Mouse (Mus musculus) limb, embryonic 13.5 days (tissue): ENCODE measurements around the gene Flnc. TPM values are rescaled to one million over a fixed set of nuclear protein-coding genes. Genes with fewer than 3 reads are reported as not detected.
"Not testable (repeated sequence)": the region's sequence is repeated elsewhere in the genome, so short reads cannot be mapped to it uniquely, and the experiment has no call there.

Source experiments
- ATAC-seq: fragments of 200-750 bp; cut with Nextera tagmentation; 2 replicates; pipeline ENCODE4 v1.8.0; 2017; ENCODE audit warnings: low read depth, moderate number of reproducible peaks, moderate TSS enrichment; ENCODE audit not compliant: low FRiP score
- H3K27ac ChIP-seq: fragments of 300-500 bp; sonication (generic); 2 replicates; pipeline ENCODE4 v1.5.1; 2015; ENCODE audit warnings: inconsistent platforms, mild to moderate bottlenecking, moderate library complexity
- H3K27me3 ChIP-seq: fragments of 300-500 bp; sonication (generic); 2 replicates; pipeline ENCODE4 v1.6.1; 2015; ENCODE audit warnings: mild to moderate bottlenecking, inconsistent platforms
- H3K36me3 ChIP-seq: fragments of 300-500 bp; sonication (generic); 2 replicates; pipeline ENCODE4 v1.6.1; 2015; ENCODE audit warnings: inconsistent platforms, mild to moderate bottlenecking, moderate library complexity
- H3K4me1 ChIP-seq: fragments of 300-500 bp; sonication (generic); 2 replicates; pipeline ENCODE4 v1.6.1; 2015; ENCODE audit warnings: inconsistent platforms
- H3K4me2 ChIP-seq: fragments of 300-500 bp; sonication (generic); replicated peaks from 2 replicates; pipeline ENCODE4 v1.6.1; 2015; ENCODE audit warnings: inconsistent platforms, mild to moderate bottlenecking, moderate library complexity
- H3K4me3 ChIP-seq: fragments of 300-500 bp; sonication (generic); 2 replicates; pipeline ENCODE4 v1.5.1; 2015; ENCODE audit warnings: moderate library complexity, mild to moderate bottlenecking, inconsistent platforms
- H3K9ac ChIP-seq: fragments of 300-500 bp; sonication (generic); 2 replicates; pipeline ENCODE4 v1.6.1; 2015; ENCODE audit warnings: mild to moderate bottlenecking, inconsistent platforms
- H3K9me3 ChIP-seq: fragments of 300-500 bp; sonication (generic); 2 replicates; pipeline ENCODE4 v1.6.1; 2016; ENCODE audit warnings: inconsistent platforms
- WGBS: fragments of 180-500 bp; shearing (Covaris S2); methylation state at CpG from one replicate; pipeline ENCODE4 v1.1.7; 2015; 5-methylcytosine and 5-hydroxymethylcytosine counted together
- polyA plus RNA-seq: library from polyadenylated mRNA; unstranded; fragments of >200 nt; fragmentation: Nextera tagmentation; extraction: Ambion mirVana; gene quantifications from 2 replicates; pipeline ENCODE4 v1.2.1, GENCODE M21; 2015

The Flnc gene
- 17.4 and 21.7 TPM in 2 replicates for polyA plus RNA-seq

DNA sequence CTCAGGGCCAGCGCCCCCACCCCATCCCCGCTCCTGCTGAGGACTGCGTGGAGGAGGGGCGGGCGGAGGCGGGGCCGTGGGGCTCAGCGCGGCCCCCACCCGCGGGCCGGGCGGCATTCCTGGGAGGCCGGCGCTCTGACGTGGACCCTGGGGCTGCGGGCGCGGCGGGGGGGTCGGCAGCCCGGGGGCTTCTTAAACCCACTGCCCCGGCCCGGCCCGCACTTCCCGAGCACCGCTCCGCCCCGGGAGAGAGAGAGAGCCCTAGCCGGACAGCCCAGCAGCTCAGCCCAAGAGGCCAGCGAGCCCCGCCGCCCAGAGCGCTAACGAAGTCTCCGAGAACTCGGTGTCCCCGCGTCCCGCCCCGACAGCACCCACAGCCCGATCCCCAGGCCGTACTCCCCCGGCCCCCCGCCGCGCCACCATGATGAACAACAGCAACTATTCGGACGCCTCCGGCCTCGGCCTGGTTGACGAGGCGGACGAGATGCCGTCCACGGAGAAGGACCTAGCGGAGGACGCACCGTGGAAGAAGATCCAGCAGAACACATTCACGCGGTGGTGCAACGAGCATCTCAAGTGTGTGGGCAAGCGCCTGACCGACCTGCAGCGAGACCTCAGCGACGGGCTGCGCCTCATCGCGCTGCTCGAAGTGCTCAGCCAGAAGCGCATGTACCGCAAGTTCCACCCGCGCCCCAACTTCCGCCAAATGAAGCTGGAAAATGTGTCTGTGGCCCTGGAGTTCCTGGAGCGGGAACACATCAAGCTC, at the start of gene Flnc:
Gene Flnc, plus strand, starts transcription at position 219 of the 766 bp plus-strand sequence.
- Histone ChIP-seq H3K4me2 (peak within 1 kb of the TSS; percentile 83), H3K27ac (peak within 1 kb of the TSS; percentile 72), H3K4me1 (peaks cover 62% of the 10 kb centered on the region), H3K9me3 (no peaks in the 10 kb centered on the region), H3K27me3 (peaks cover 36% of the 10 kb centered on the region), H3K36me3 (0 out of 2 replicates have a peak, but pooled peaks cover 1% of the 10 kb centered on the region), H3K4me3 (peak within 1 kb of the TSS; percentile 66), H3K9ac (peak within 1 kb of the TSS; percentile 75)
- under 1% methylated on average over 63 of the region's 77 CpGs for WGBS
- peak; percentile 16; the same call in 1 of the 2 replicates for ATAC-seq

DNA sequence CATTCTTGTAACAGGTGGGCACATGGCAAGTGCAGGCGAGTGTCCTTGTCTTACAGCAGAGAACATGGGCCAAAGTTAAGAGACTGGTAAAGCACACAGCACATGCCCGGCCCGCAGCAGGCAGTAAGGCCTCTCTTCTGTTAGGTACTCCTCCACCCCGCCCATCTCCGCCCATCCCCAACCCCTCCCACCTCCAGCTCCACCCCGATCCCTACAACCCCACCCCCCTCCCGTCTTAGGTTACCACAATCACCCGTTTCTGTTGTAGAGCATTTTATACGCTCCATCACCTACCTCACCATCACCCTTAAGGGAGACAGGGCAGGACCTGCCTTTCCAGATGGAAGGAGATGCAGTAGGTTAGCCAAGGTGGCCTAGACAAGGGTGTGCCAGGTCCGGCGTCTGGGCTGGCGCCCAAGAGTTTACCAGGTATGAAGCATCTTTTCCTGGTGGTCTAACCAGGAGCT, 45.0 kb upstream of the Flnc start, which contains the start of gene Opn1sw:
Gene Opn1sw, minus strand, starts transcription at position 417 of the 467 bp plus-strand sequence.
- Histone ChIP-seq H3K36me3 (no peaks in the 10 kb centered on the region), H3K27ac (no peak within 1 kb of the TSS), H3K4me3 (peak within 1 kb of the TSS; percentile 44), H3K4me2 (peak within 1 kb of the TSS; percentile 56), H3K4me1 (peaks cover 27% of the 10 kb centered on the region), H3K27me3 (peaks cover 4% of the 10 kb centered on the region; the same call in 1 of the 2 replicates), H3K9ac (peak within 1 kb of the TSS; percentile 51), H3K9me3 (no peaks in the 10 kb centered on the region)
- 3% methylated on average over 12 of the region's 12 CpGs for WGBS
- ATAC-seq, result peak; percentile 81

DNA sequence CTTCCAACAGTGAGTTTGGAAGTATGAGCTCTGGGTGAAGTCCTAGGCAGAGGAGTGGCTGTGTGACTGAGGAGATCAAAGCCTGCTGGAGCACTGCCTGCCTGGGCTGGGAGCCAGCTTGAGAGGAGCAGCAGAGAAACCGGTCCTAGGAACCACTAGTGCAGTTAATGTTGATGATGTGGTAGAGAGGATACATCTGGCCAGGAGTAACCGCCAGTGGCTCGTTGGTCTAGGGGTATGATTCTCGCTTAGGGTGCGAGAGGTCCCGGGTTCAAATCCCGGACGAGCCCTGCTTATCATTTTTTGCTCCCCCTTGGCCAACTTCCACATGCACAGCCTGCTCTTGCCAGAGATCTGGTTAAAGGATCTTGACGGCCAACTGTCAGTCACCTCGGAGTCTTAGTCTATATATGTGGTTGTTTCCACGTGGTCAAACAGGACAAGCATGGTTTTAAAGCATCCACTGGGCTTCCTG, 44.4 kb upstream of the Flnc start:
- H3K9ac ChIP-seq, result peak overlapping the region; percentile 51
- H3K27ac ChIP-seq, result no peak overlapping the region

DNA sequence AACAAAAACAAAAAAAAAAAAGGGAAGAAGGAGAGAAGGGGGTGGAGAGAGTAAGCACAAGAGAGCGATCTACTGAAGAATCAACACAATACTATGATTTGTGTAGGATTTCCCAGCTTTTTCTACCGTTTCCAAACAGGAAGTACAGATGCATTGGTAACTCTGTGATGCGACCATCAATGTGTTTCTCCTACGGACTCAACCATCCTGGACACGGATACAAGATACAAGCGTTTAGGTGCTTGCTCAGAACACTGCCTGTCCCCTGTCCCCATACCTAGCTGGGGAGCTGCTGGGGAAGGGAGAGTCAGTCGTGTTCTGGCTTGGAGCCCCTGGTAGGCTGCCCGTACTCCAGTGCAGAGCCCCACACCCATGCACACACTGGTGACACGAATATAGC, 43.6 kb upstream of the Flnc start:
- no peak for ATAC-seq
- 55% methylated on average over 9 of the region's 9 CpGs for WGBS
- H3K9ac ChIP-seq, result no peak overlapping the region
- no peaks in the 10 kb centered on the region for H3K36me3 ChIP-seq
- H3K4me3 ChIP-seq, result no peak overlapping the region
- no peak overlapping the region for H3K4me2 ChIP-seq
- H3K27ac ChIP-seq, result no peak overlapping the region
- peaks cover 7% of the 10 kb centered on the region for H3K27me3 ChIP-seq
- no peaks in the 10 kb centered on the region for H3K9me3 ChIP-seq
- peaks cover 27% of the 10 kb centered on the region for H3K4me1 ChIP-seq

More for the DNA sequence above, 44.4 kb upstream of the Flnc start:
- Histone ChIP-seq H3K36me3 (no peaks in the 10 kb centered on the region), H3K9me3 (no peaks in the 10 kb centered on the region), H3K27me3 (peaks cover 4% of the 10 kb centered on the region; the same call in 1 of the 2 replicates), H3K4me1 (peaks cover 27% of the 10 kb centered on the region), H3K4me2 (peak overlapping the region; percentile 56), H3K4me3 (peak overlapping the region; percentile 44)
- ATAC-seq, result peak; percentile 94
- WGBS, result 8% methylated on average over 11 of the region's 11 CpGs

DNA sequence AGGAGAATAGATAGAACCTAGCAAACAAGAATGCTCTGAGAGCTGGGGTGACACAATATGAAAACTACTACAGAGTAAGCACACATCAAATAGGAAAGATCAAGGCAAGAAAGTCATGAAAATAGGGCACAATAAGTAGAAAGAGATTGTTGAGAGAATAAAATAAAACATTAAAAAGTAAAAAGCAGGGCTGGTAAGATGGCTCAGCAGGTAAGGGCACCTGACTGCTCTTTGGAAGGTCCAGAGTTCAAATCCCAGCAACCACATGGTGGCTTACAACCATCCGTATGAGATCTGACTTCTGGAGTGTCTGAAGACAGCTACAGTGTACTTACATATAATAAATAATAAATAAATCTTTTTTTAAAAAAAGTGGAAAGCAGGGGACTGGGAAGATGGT, 42.6 kb upstream of the Flnc start:
- H3K27me3 ChIP-seq, result peaks cover 18% of the 10 kb centered on the region
- H3K36me3 ChIP-seq, result not testable (repeated sequence)
- WGBS, result 81% methylated on average over 1 of the region's 1 CpGs

DNA sequence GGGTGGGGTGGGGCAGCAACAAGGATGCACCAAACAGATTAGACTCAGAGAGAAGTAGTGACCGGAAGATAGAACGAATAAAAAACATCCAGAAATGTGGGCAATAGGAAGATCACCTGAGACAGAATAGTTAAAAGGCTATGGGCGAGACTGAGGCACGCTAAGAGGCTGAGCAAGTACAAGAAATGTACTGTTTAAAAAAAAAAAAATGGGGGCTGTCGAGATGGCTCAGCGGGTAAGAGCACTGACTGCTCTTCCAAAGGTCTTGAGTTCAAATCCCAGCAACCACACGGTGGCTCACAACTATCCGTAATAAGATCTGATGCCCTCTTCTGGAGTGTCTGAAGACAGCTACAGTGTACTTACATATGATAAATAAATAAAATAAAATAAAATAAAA, 41.8 kb upstream of the Flnc start:
- H3K9ac ChIP-seq, H3K36me3 ChIP-seq, H3K4me2 ChIP-seq, H3K9me3 ChIP-seq, H3K4me3 ChIP-seq, H3K27ac ChIP-seq, ATAC-seq: not testable (repeated sequence)
- Histone ChIP-seq H3K4me1 (peaks cover 33% of the 10 kb centered on the region), H3K27me3 (peaks cover 20% of the 10 kb centered on the region)
- WGBS, result 77% methylated on average over 8 of the region's 8 CpGs

More for the DNA sequence above, 42.6 kb upstream of the Flnc start:
- not testable (repeated sequence) for H3K27ac ChIP-seq, H3K9ac ChIP-seq, H3K9me3 ChIP-seq, H3K4me2 ChIP-seq, H3K4me3 ChIP-seq, ATAC-seq
- peaks cover 27% of the 10 kb centered on the region for H3K4me1 ChIP-seq

DNA sequence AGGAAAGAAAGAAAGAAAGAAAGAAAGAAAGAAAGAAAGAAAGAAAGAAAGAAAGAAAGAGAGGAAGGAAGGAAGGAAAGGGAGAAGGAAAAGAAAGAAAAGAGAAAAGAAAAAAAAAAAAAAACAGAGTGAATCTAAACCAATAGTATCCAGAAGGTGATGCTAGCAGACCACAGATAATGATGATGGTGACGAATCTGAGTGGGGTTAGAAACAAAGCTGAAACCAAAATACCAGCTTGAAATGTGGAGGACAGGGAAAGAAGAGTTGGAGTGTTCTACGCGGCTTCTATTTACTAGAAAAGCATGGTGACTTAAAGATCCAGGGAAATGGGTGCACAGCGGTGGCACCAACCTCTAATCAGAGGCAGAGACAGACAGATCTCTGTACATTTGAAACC, 41.3 kb upstream of the Flnc start:
- Histone ChIP-seq H3K27me3 (peaks cover 20% of the 10 kb centered on the region), H3K27ac (no peak overlapping the region), H3K9ac (no peak overlapping the region), H3K9me3 (no peaks in the 10 kb centered on the region), H3K36me3 (no peaks in the 10 kb centered on the region), H3K4me1 (peaks cover 28% of the 10 kb centered on the region), H3K4me3 (no peak overlapping the region), H3K4me2 (no peak overlapping the region)
- no peak for ATAC-seq
- WGBS, result 68% methylated on average over 4 of the region's 4 CpGs

DNA sequence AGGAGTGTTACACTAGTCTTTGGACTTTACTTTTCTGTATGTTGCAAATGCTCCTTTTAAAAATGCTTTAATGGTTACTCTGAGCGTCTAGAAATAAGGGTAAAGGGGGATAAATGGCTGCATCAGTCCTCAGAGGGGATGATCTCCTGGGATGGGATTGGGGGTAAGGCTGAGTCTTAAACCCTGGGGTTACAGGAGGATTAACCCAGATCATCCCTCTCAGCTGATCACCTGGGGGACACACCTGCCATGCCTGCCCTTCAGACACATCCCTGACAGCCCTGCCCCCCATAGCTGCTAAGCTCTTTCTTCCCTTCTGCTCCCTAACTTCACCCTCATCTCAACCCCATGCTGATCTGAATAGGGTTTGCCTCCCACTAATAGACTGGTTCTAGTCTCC, 38.8 kb upstream of the Flnc start:
- H3K9ac ChIP-seq, result no peak overlapping the region
- peaks cover 15% of the 10 kb centered on the region for H3K4me1 ChIP-seq
- peaks cover 20% of the 10 kb centered on the region for H3K27me3 ChIP-seq
- WGBS, result 57% methylated on average over 1 of the region's 1 CpGs
- ATAC-seq, result no peak
- H3K9me3 ChIP-seq, result no peaks in the 10 kb centered on the region
- no peak overlapping the region for H3K4me3 ChIP-seq
- H3K27ac ChIP-seq, result no peak overlapping the region
- H3K36me3 ChIP-seq, result peaks cover 6% of the 10 kb centered on the region; the same call in 1 of the 2 replicates
- no peak overlapping the region for H3K4me2 ChIP-seq

DNA sequence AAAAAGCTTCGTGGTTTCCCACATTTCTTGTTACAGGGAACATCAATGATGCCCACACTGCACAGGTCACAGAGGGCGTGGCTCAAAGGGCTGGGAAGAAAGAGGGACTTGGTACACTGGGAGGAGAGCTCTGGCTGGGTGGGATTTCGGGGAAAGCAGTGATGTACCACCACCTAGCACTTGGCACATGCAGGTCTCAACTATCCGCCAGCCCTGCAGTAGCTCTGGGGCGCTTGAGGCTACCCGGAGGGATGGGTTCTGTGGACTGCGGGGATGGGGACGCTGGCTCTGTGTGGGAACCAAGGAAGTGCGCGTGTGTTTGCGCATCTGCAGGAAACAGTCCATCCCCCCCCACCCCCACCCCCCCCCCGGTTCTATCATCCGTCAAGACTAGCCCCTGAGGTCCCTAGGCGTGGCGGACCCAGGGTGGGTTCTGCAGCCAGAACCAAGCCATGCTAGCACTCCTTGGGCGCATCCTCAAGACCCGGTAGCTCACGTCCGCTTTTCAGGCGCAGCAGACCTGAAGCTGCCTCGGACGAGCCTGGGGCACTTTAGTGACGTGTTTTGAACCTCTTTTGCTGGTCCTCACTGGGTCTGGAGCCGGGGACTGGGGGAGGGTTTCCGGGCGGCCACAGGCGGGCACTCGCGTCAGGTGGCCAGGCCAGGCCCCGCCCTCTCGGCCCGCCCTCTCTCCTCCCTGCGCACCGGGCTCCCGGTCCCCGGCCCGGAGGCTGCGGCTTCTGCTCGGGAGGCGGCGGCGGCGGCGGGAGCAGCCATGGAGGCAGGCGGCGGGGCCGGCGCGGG, 36.9 kb upstream of the Flnc start, which contains the start of gene Ccdc136:
Gene Ccdc136, plus strand, starts transcription at position 400 of the 804 bp plus-strand sequence.
- peak; percentile 89 for ATAC-seq
- peak within 1 kb of the TSS; percentile 61 for H3K27ac ChIP-seq
- peaks cover 16% of the 10 kb centered on the region for H3K27me3 ChIP-seq
- H3K36me3 ChIP-seq, result peaks cover 18% of the 10 kb centered on the region
- peak within 1 kb of the TSS; percentile 82 for H3K4me2 ChIP-seq
- peak within 1 kb of the TSS; percentile 66 for H3K4me3 ChIP-seq
- peaks cover 15% of the 10 kb centered on the region for H3K4me1 ChIP-seq
- H3K9ac ChIP-seq, result peak within 1 kb of the TSS; percentile 83
- H3K9me3 ChIP-seq, result no peaks in the 10 kb centered on the region
- WGBS, result under 1% methylated on average over 49 of the region's 49 CpGs

DNA sequence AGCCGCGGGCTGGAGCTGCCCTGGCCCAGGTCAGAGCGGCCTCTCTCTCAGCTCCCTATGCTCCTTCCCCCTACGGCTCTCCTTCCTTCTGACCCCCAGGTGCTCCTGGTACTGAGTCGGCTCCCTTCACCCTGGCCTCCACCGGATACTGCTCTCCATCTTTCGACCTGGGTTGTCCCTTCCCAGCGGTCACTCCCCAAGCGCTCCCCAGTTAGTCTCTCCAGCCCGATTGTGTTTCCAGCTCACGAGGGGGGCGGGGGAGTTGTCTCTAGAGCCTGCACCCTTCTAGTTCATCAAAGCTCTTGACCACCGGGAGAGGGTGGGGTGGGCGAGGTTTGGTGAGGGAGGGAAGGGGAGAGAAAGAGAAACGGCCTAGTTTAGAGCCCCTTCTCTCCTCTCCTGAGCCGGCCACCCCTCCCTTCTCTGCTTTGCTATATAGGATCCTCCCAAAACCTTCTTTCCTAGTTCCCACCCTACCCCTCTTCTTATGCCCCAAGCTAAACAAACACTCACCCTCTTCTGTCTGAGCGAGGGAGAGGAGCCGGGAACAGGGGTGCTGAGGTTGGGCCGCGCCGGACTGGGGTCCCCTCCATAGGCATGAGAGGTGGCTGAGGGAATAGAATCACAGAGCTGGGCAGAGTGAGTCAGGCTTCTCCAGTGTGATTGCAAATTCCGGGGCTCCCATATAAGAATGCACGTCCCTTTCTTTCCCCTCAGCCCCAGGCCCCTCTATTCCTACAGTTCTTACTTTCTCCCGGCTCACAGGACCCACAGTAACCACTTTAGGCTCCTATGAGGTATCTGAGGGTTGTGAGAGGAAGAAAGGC, 36.1 kb upstream of the Flnc start:
- Histone ChIP-seq H3K9me3 (no peaks in the 10 kb centered on the region), H3K36me3 (peaks cover 18% of the 10 kb centered on the region), H3K4me1 (peaks cover 15% of the 10 kb centered on the region), H3K4me3 (peak overlapping the region; percentile 66), H3K27me3 (peaks cover 16% of the 10 kb centered on the region), H3K4me2 (peak overlapping the region; percentile 82), H3K9ac (peak overlapping the region; percentile 83), H3K27ac (peak overlapping the region; percentile 61)
- ATAC-seq, result peak; percentile 78
- WGBS, result 3% methylated on average over 24 of the region's 24 CpGs

DNA sequence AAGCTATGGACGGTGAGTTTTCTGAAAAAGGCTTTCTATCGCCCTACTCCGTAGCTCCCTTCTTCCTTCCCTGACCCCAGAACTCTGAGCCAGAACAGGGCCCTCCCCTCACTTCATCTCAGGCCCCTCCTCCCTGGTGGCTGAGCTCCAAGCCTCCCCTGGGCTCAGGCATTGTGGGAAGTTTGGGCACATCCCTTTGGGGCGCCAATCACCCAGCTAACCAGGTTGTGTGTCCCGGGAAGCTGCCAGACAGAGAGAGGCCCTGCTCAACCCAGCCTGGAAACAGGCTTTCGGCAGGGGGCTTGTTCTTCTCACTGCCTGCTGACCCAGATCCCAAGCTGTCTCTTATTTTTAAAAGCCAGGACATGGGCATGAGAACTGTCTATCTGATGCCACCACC, 35.5 kb upstream of the Flnc start:
- WGBS, result 12% methylated on average over 6 of the region's 6 CpGs

More for the DNA sequence above, 35.5 kb upstream of the Flnc start:
- no peak for ATAC-seq
- peaks cover 19% of the 10 kb centered on the region for H3K4me1 ChIP-seq
- peaks cover 18% of the 10 kb centered on the region for H3K36me3 ChIP-seq
- peaks cover 16% of the 10 kb centered on the region for H3K27me3 ChIP-seq
- peak overlapping the region; percentile 83 for H3K9ac ChIP-seq
- H3K4me2 ChIP-seq, result peak overlapping the region; percentile 82
- peak overlapping the region; percentile 61; the same call in 1 of the 2 replicates for H3K27ac ChIP-seq
- no peaks in the 10 kb centered on the region for H3K9me3 ChIP-seq
- H3K4me3 ChIP-seq, result peak overlapping the region; percentile 66
